Mouse (Mus musculus) stomach, postnatal 0 days (tissue): ENCODE results near the gene Tnk1. TPM values are rescaled to one million over a fixed set of nuclear protein-coding genes. Genes with fewer than 3 reads are reported as not detected.
A peak's percentile ranks its signal among the peaks of the same experiment; 100 is the strongest.

Experiments used
- ATAC-seq: fragments of 200-750 bp; cut with Nextera tagmentation; 2 replicates; pipeline ENCODE4 v1.8.0; 2017; ENCODE audit not compliant: low FRiP score, low TSS enrichment
- DNase-seq: peaks from one replicate; pipeline ENCODE4 v3.0.0-alpha.2; 2016; ENCODE audit warnings: low spot score
- H3K27ac ChIP-seq: fragments of 300-500 bp; sonication (generic); replicated peaks from 2 replicates; pipeline ENCODE4 v1.5.1; 2014; ENCODE audit warnings: mild to moderate bottlenecking, control low read depth
- H3K27me3 ChIP-seq: fragments of 300-500 bp; sonication (generic); 2 replicates; pipeline ENCODE4 v1.6.1; 2014; ENCODE audit warnings: low read length; ENCODE audit not compliant: control insufficient read depth, insufficient read depth
- H3K36me3 ChIP-seq: fragments of 300-500 bp; sonication (generic); 2 replicates; pipeline ENCODE4 v1.6.1; 2014; ENCODE audit warnings: low read length, mixed read lengths; ENCODE audit not compliant: control insufficient read depth, insufficient read depth
- H3K4me1 ChIP-seq: fragments of 300-500 bp; sonication (generic); replicated peaks from 2 replicates; pipeline ENCODE4 v1.6.1; 2014; ENCODE audit warnings: antibody characterized with exemption; ENCODE audit not compliant: control insufficient read depth, insufficient read depth
- H3K4me2 ChIP-seq: fragments of 300-500 bp; sonication (generic); replicated peaks from 2 replicates; pipeline ENCODE4 v1.6.1; 2014; ENCODE audit warnings: low read depth, mild to moderate bottlenecking, control low read depth, moderate library complexity
- H3K4me3 ChIP-seq: fragments of 300-500 bp; sonication (generic); 2 replicates; pipeline ENCODE4 v1.5.1; 2014; ENCODE audit warnings: low read depth, low read length, control low read depth
- H3K9ac ChIP-seq: fragments of 300-500 bp; sonication (generic); 2 replicates; pipeline ENCODE4 v1.6.1; 2014; ENCODE audit warnings: mild to moderate bottlenecking, low read length, control low read depth, mixed read lengths
- H3K9me3 ChIP-seq: fragments of 300-500 bp; sonication (generic); 2 replicates; pipeline ENCODE4 v1.6.1; 2016; ENCODE audit warnings: low read length; ENCODE audit not compliant: control insufficient read depth
- CTCF ChIP-seq: IDR thresholded peaks from 2 replicates; pipeline ENCODE4 v1.5.1; 2016; ENCODE audit warnings: antibody characterized with exemption, low read depth, mild to moderate bottlenecking, moderate library complexity
- EP300 ChIP-seq: optimal IDR thresholded peaks from 2 replicates; pipeline ENCODE3; 2016; ENCODE audit warnings: antibody characterized with exemption
- WGBS: fragments of 180-500 bp; shearing (Covaris S2); extraction: QIAGEN DNeasy Blood & Tissue Kit; methylation state at CpG from one replicate; pipeline ENCODE4 v1.1.7; 2014; 5-methylcytosine and 5-hydroxymethylcytosine counted together
- polyA plus RNA-seq: library from polyadenylated mRNA; unstranded; fragments of >200 nt; fragmentation: Nextera tagmentation; extraction: Ambion mirVana; gene quantifications from 2 replicates; pipeline ENCODE4 v1.2.1, GENCODE M21; 2015

Tnk1 gene
- polyA plus RNA-seq, result 12.3 TPM in 2 replicates

DNA sequence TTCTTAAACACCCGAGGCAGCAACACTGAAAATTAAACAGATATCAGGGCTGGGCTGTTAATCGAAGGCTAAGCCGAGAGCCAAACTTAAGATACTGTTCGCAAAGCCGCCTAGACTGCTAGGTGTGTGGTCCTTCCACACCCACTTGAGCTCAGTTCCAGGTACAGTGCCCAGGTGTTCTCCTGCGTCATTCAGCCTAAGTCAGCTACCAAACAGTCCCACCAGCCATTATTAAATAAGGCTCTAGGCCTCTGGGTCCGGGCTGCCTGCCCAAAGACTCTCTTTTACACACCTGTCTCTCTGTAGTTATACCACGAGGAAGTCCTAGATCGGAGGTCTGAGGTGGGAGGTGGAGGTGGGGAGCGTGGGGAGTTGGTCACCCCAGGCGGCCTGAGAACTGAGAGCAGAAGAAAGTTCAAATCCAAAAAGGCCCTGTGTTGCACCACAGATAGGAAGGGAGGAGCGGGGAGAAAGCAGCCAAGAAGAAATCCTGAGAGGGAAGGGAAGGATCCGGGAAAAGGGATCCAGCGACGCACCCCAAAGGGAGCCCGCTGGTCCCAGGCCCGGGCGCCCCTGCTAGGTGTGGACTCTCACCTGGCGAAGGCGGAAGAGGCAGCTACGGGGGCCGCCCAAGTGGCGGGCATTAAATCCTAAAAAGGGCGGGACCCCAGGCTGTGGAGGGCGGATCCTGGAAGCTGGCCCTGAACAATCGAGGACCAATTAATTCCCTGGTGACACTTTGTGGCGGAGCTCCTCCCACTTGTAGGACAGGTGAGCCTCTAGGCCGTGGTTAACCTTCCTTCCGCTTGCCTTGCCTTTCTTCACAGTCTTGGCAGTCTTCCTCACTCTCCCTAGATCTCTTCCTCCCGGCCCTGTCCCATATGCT is at the start of gene Tnk1:
Gene Tnk1 (minus strand): TSS at position 618 of the 886 bp plus-strand sequence.
- no peak for TF ChIP-seq CTCF
- TF ChIP-seq EP300, result no peak
- Histone ChIP-seq H3K9me3 (no peaks in the 10 kb centered on the region), H3K4me1 (no peaks in the 10 kb centered on the region), H3K36me3 (no peaks in the 10 kb centered on the region), H3K4me2 (peak within 1 kb of the TSS; percentile 51), H3K27ac (peak within 1 kb of the TSS; percentile 87), H3K27me3 (no peaks in the 10 kb centered on the region), H3K4me3 (peak within 1 kb of the TSS; percentile 38), H3K9ac (peak within 1 kb of the TSS; percentile 52)
- ATAC-seq (peak; percentile 89), DNase-seq (peak; percentile 93)
- 17% methylated on average over 30 of the region's 30 CpGs for WGBS

- peaks cover 4% of the 10 kb centered on the region; the same call in 1 of the 2 replicates for H3K4me1 ChIP-seq
- no peak overlapping the region for H3K9ac ChIP-seq
- H3K9me3 ChIP-seq, result no peaks in the 10 kb centered on the region
- ATAC-seq (no peak), DNase-seq (no peak)
- H3K36me3 ChIP-seq, result peaks cover 35% of the 10 kb centered on the region
- H3K4me3 ChIP-seq, result no peak overlapping the region
- no peaks in the 10 kb centered on the region for H3K27me3 ChIP-seq
- H3K27ac ChIP-seq, result no peak overlapping the region
- TF ChIP-seq EP300, result no peak
- TF ChIP-seq CTCF, result no peak
- no peak overlapping the region for H3K4me2 ChIP-seq
- WGBS, result 96% methylated on average over 9 of the region's 9 CpGs
These were observed 45.8 kb upstream of the Tnk1 start for GRCm38 (mm10) chr11:69904311-69904710.

DNA sequence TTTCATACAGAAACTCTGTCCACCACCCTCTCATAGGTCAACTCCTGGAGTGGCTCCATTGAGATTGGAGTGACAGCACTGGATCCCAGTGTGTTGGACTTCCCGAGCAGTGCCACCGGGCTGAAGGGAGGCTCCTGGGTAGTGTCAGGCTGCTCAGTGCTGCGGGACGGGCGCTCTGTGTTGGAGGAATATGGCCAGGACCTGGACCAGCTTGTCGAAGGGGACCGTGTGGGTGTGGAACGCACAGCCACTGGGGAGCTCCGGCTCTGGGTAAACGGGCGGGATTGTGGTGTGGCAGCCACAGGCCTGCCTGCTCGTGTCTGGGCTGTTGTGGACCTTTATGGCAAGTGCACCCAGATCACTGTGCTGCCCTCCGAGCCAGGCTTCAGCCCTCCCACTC is 44.4 kb upstream of the Tnk1 start:
- Histone ChIP-seq H3K27ac (no peak overlapping the region), H3K9ac (no peak overlapping the region), H3K4me1 (peaks cover 4% of the 10 kb centered on the region; the same call in 1 of the 2 replicates), H3K36me3 (peaks cover 25% of the 10 kb centered on the region), H3K27me3 (no peaks in the 10 kb centered on the region), H3K9me3 (no peaks in the 10 kb centered on the region), H3K4me2 (peak overlapping the region; percentile 95; the same call in 1 of the 2 replicates), H3K4me3 (0 out of 2 replicates have a peak overlapping the region, but pooled peaks have one; percentile 79)
- WGBS, result 63% methylated on average over 13 of the region's 13 CpGs
- no peak for TF ChIP-seq EP300
- no peak for TF ChIP-seq CTCF
- DNase-seq (no peak), ATAC-seq (no peak)

- ATAC-seq, result 0 out of 2 replicates have a peak, but pooled peaks have one; percentile 3
These were observed 43.5 kb upstream of the Tnk1 start for GRCm38 (mm10) chr11:69901993-69902392.

DNA sequence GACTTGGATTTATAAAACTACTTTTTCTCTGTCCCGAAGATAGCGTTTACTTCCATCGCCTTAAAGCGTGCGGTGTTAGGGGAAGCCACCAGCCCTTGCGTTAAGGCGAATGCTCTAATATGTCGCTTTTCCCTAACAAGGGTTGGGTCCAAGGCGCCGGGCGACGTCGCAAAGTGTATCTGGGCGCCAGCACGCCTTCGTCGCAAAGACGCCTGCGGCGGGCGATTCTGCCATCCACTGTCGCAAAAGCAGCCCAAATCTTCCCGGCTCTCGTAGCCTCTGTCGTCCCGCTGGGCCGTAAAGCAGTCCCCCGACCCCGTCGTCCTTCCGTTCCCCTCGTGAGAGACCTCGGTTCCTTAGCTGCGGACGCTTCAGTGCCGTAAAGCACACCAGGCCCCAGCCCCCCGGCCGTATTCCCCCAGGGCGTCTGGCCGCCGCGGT is 42.9 kb upstream of the Tnk1 start:
- TF ChIP-seq CTCF, result no peak
- TF ChIP-seq EP300, result no peak
- Histone ChIP-seq H3K27me3 (no peaks in the 10 kb centered on the region), H3K9me3 (no peaks in the 10 kb centered on the region), H3K4me3 (peak overlapping the region; percentile 79), H3K36me3 (peaks cover 15% of the 10 kb centered on the region), H3K4me1 (peaks cover 4% of the 10 kb centered on the region; the same call in 1 of the 2 replicates), H3K4me2 (peak overlapping the region; percentile 95), H3K9ac (peak overlapping the region; percentile 84), H3K27ac (peak overlapping the region; percentile 98)
- DNase-seq (peak; percentile 95), ATAC-seq (peak; percentile 82)
- WGBS, result under 1% methylated on average over 42 of the region's 42 CpGs

More at GRCm38 (mm10) chr11:69901993-69902392, 43.5 kb upstream of the Tnk1 start:
- Histone ChIP-seq H3K27ac (peak overlapping the region; percentile 98), H3K36me3 (peaks cover 20% of the 10 kb centered on the region), H3K4me2 (peak overlapping the region; percentile 95), H3K4me1 (peaks cover 4% of the 10 kb centered on the region; the same call in 1 of the 2 replicates), H3K27me3 (no peaks in the 10 kb centered on the region), H3K9me3 (no peaks in the 10 kb centered on the region), H3K4me3 (peak overlapping the region; percentile 79), H3K9ac (peak overlapping the region; percentile 84)
- under 1% methylated on average over 33 of the region's 39 CpGs for WGBS
- DNase-seq, result no peak
- TF ChIP-seq EP300 (no peak), CTCF (no peak)
